Mouse (Mus musculus) MEL (cell line): ENCODE results near the gene Rrp8. TPM values are rescaled to one million over a fixed set of nuclear protein-coding genes. Genes with fewer than 3 reads are reported as not detected.

ENCODE experiments used
- DNase-seq: peaks from one replicate; pipeline ENCODE4 v3.0.0; 2011; ENCODE audit warnings: low read depth, low spot score
- H3K27ac ChIP-seq: 2 replicates; pipeline ENCODE4 v1.5.1; 2012; ENCODE audit warnings: low read depth, mild to moderate bottlenecking, control low read depth, low read length, moderate library complexity; ENCODE audit not compliant: control insufficient read depth
- H3K27me3 ChIP-seq, 2 experiments: fragments of 150-350 bp in 1 of 2; sonication (generic) in 1 of 2; 2 replicates each; pipeline ENCODE4 v1.6.1; 2012; ENCODE audit warnings: low read length in 2 of 2, mild to moderate bottlenecking in 2 of 2, improper control_type of control experiment in 1 of 2, moderate library complexity in 1 of 2; ENCODE audit not compliant: insufficient read depth in 2 of 2, control insufficient read depth in 1 of 2
- H3K36me3 ChIP-seq, 2 experiments: 2 replicates each; pipeline ENCODE4 v1.6.1; 2012 to 2014; ENCODE audit warnings: low read length in 2 of 2, improper control_type of control experiment in 1 of 2, inconsistent platforms in 1 of 2, mild to moderate bottlenecking in 1 of 2; ENCODE audit not compliant: insufficient read depth in 2 of 2, control insufficient read depth in 1 of 2
- H3K4me1 ChIP-seq, 2 experiments: fragments of 150-350 bp in 1 of 2; sonication (generic) in 1 of 2; 2 replicates each; pipeline ENCODE4 v1.6.1; 2012; ENCODE audit warnings: low read length in 2 of 2, improper control_type of control experiment in 1 of 2, mild to moderate bottlenecking in 1 of 2; ENCODE audit not compliant: insufficient read depth in 2 of 2, control insufficient read depth in 1 of 2
- H3K4me3 ChIP-seq, 2 experiments: fragments of 150-350 bp in 1 of 2; sonication (generic) in 1 of 2; 2 replicates each; pipeline ENCODE4 v1.5.1; 2012; ENCODE audit warnings: low read depth in 2 of 2, low read length in 2 of 2, mild to moderate bottlenecking in 2 of 2, moderate library complexity in 2 of 2, control low read depth in 1 of 2, improper control_type of control experiment in 1 of 2; ENCODE audit not compliant: control insufficient read depth in 1 of 2, insufficient read depth in 1 of 2
- H3K79me2 ChIP-seq: 2 replicates; pipeline ENCODE4 v1.6.1; 2012; ENCODE audit warnings: mild to moderate bottlenecking, low read length, moderate library complexity; ENCODE audit not compliant: control insufficient read depth, poor library complexity, insufficient read depth
- H3K9ac ChIP-seq: 2 replicates; pipeline ENCODE4 v1.6.1; 2012; ENCODE audit warnings: low read depth, mild to moderate bottlenecking, control low read depth, low read length, moderate library complexity; ENCODE audit not compliant: control insufficient read depth, poor library complexity, severe bottlenecking
- H3K9me3 ChIP-seq: fragments of 150-350 bp; sonication (generic); replicated peaks from 2 replicates; pipeline ENCODE4 v1.6.1; 2012; ENCODE audit warnings: mild to moderate bottlenecking, low read length, improper control_type of control experiment, moderate library complexity; ENCODE audit not compliant: insufficient read depth
- CHD1 ChIP-seq: IDR thresholded peaks from 2 replicates; pipeline ENCODE4 v1.6.1; 2012; ENCODE audit warnings: low read depth, mild to moderate bottlenecking, inconsistent platforms, low read length, improper control_type of control experiment
- CHD2 ChIP-seq: IDR thresholded peaks from 2 replicates; pipeline ENCODE4 v1.6.1; 2011; ENCODE audit warnings: low read length, improper control_type of control experiment
- CTCF ChIP-seq, 3 experiments: IDR thresholded peaks in 2 of 3; conservative IDR thresholded peaks in 1 of 3; 2 replicates each; pipeline ENCODE4 v1.5.1; 2011 to 2012; ENCODE audit warnings: low read length in 3 of 3, low read depth in 2 of 3, mild to moderate bottlenecking in 2 of 3, improper control_type of control experiment in 1 of 3, inconsistent platforms in 1 of 3, mixed read lengths in 1 of 3, moderate library complexity in 1 of 3; ENCODE audit not compliant: control insufficient read depth in 1 of 3, insufficient read depth in 1 of 3, poor library complexity in 1 of 3, severe bottlenecking in 1 of 3
- E2F4 ChIP-seq: IDR thresholded peaks from 2 replicates; pipeline ENCODE4 v1.6.1; 2011; ENCODE audit warnings: low read depth, low read length, improper control_type of control experiment, borderline replicate concordance
- ELF1 ChIP-seq: IDR thresholded peaks from 2 replicates; pipeline ENCODE4 v1.6.1; 2014; ENCODE audit warnings: low read depth, mild to moderate bottlenecking, inconsistent platforms, low read length, improper control_type of control experiment, moderate library complexity
- GABPA ChIP-seq: IDR thresholded peaks from 2 replicates; pipeline ENCODE4 v1.6.1; 2012; ENCODE audit warnings: low read depth, mild to moderate bottlenecking, inconsistent platforms, low read length, improper control_type of control experiment, moderate library complexity
- GATA1 ChIP-seq: IDR thresholded peaks from 2 replicates; pipeline ENCODE4 v1.6.1; 2011; ENCODE audit warnings: low read depth, low read length, improper control_type of control experiment
- HCFC1 ChIP-seq: IDR thresholded peaks from 2 replicates; pipeline ENCODE4 v1.6.1; 2012; ENCODE audit warnings: low read depth, mild to moderate bottlenecking, inconsistent platforms, low read length, improper control_type of control experiment, moderate library complexity
- MYC ChIP-seq: IDR thresholded peaks from 2 replicates; pipeline ENCODE4 v1.6.1; 2011; ENCODE audit warnings: low read depth, mild to moderate bottlenecking, low read length, improper control_type of control experiment, moderate library complexity
- NELFE ChIP-seq: IDR thresholded peaks from 2 replicates; pipeline ENCODE4 v1.6.1; 2011; ENCODE audit warnings: low read depth, low read length, improper control_type of control experiment
- POLR2AphosphoS2 ChIP-seq: IDR thresholded peaks from 2 replicates; pipeline ENCODE4 v1.6.1; 2011; ENCODE audit warnings: low read length, improper control_type of control experiment
- RAD21 ChIP-seq: IDR thresholded peaks from 2 replicates; pipeline ENCODE4 v1.6.1; 2011; ENCODE audit warnings: mild to moderate bottlenecking, low read depth, low read length, improper control_type of control experiment
- RCOR1 ChIP-seq: IDR thresholded peaks from 2 replicates; pipeline ENCODE4 v1.6.1; 2012; ENCODE audit warnings: low read depth, mild to moderate bottlenecking, inconsistent platforms, low read length, improper control_type of control experiment
- SMC3 ChIP-seq: IDR thresholded peaks from 2 replicates; pipeline ENCODE4 v1.6.1; 2011; ENCODE audit warnings: low read depth, low read length, improper control_type of control experiment
- TBP ChIP-seq: IDR thresholded peaks from 2 replicates; pipeline ENCODE4 v1.8.0; 2011; ENCODE audit warnings: low read depth, low read length, improper control_type of control experiment
- TCF12 ChIP-seq: IDR thresholded peaks from 2 replicates; pipeline ENCODE4 v1.6.1; 2014; ENCODE audit warnings: low read depth, mild to moderate bottlenecking, inconsistent platforms, low read length, improper control_type of control experiment, moderate library complexity
- UBTF ChIP-seq: IDR thresholded peaks from 2 replicates; pipeline ENCODE4 v1.6.1; 2012; ENCODE audit warnings: low read depth, mild to moderate bottlenecking, inconsistent platforms, low read length, improper control_type of control experiment, moderate library complexity, borderline replicate concordance; ENCODE audit not compliant: insufficient read depth
- USF1 ChIP-seq: IDR thresholded peaks from 2 replicates; pipeline ENCODE4 v1.6.1; 2014; ENCODE audit warnings: low read depth, mild to moderate bottlenecking, inconsistent platforms, low read length, improper control_type of control experiment, moderate library complexity
- ZC3H11A ChIP-seq: IDR thresholded peaks from 2 replicates; pipeline ENCODE4 v1.6.1; 2012; ENCODE audit warnings: low read depth, mild to moderate bottlenecking, inconsistent platforms, low read length, improper control_type of control experiment
- ZMIZ1 ChIP-seq: IDR thresholded peaks from 2 replicates; pipeline ENCODE4 v1.6.1; 2012; ENCODE audit warnings: low read depth, mild to moderate bottlenecking, inconsistent platforms, low read length, improper control_type of control experiment, moderate library complexity
- polyA plus RNA-seq, 2 experiments: library from polyadenylated mRNA; stranded (reverse) in 1 of 2; unstranded in 1 of 2; fragments of >175 nt in 1 of 2; fragments of >200 nt in 1 of 2; gene quantifications; 2 replicates each; pipeline versions ENCODE4 v1.2.1 to v1.2.4; 2012; ENCODE audit warnings: low replicate concordance in 2 of 2, low read depth in 1 of 2; ENCODE audit not compliant: insufficient read length in 2 of 2, insufficient read depth in 1 of 2, missing spikeins in 1 of 2
- total RNA-seq: library from RNA; depleted of rRNA; stranded (reverse); fragments of 300-350 nt; gene quantifications from 2 replicates; pipeline ENCODE4 v1.2.3, GENCODE M21; 2012

Rrp8 gene
- total and polyA plus RNA-seq, 3 experiments = 54.2 to 66.9 TPM; not detected in 1

- no peak for DNase-seq
- H3K79me2 ChIP-seq = peaks cover 21% of the 10 kb centered on the region
- peaks cover 4 to 24% of the 10 kb centered on the region in 2 experiments; a peak in 3 of 4 replicates for H3K36me3 ChIP-seq
- no peaks in the 10 kb centered on the region for H3K9me3 ChIP-seq
- H3K4me3 ChIP-seq = no peak overlapping the region
- no peak for TF ChIP-seq CHD2
- no peak for TF ChIP-seq USF1
- TF ChIP-seq GATA1 = no peak
- TF ChIP-seq RCOR1 = no peak
- no peak for TF ChIP-seq ZC3H11A
- no peak for TF ChIP-seq HCFC1
- TF ChIP-seq ELF1 = no peak
- no peak for TF ChIP-seq CTCF (IDR thresholded peaks at IDR 0.05 in 2 of 3, conservative IDR thresholded peaks at IDR 0.05 in 1 of 3; ENCODE audit: control insufficient read depth in 1 of 3, insufficient read depth in 1 of 3, low read depth in 2 of 3, low read length in 3 of 3, poor library complexity in 1 of 3, severe bottlenecking in 1 of 3)
- TF ChIP-seq E2F4 = no peak
- no peak for TF ChIP-seq NELFE
- no peak for TF ChIP-seq TCF12
- TF ChIP-seq SMC3 = no peak
- TF ChIP-seq TBP = no peak
- TF ChIP-seq POLR2AphosphoS2 = no peak
- H3K4me1 ChIP-seq = peaks cover 14 to 19% of the 10 kb centered on the region in 2 experiments
- H3K9ac ChIP-seq = no peak overlapping the region
- H3K27me3 ChIP-seq = no peaks in the 10 kb centered on the region
- no peak overlapping the region for H3K27ac ChIP-seq
Observed at GRCm38 (mm10) chr7:105741978-105742377, 4.8 kb upstream of the Rrp8 start.

DNA sequence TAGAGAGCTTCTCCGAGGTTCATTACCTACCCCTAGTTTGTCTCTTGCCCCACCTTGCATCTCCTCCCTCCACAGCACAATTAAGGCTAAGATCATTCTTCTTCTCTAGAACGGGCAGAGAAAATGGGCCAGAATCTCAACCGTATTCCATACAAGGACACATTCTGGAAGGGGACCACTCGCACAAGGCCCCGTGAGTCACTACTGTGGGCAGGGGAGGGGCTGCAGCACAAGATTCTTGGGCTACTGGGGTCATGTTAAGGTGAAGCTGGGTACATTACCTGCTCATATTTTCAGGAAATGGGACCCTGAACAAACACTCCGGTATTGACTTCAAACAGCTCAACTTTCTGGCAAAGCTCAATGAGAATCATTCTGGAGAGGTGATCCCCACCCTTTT, 3.7 kb upstream of the Rrp8 start:
- TF ChIP-seq HCFC1 (no peak), CHD1 (no peak), ZMIZ1 (no peak), RAD21 (no peak), MYC (no peak), TCF12 (no peak), UBTF (no peak), GABPA (no peak)
- Histone ChIP-seq H3K27ac (no peak overlapping the region), H3K4me1 (peaks cover 14 to 19% of the 10 kb centered on the region in 2 experiments)

More for the DNA sequence above, 3.7 kb upstream of the Rrp8 start:
- Histone ChIP-seq H3K27me3 (no peaks in the 10 kb centered on the region), H3K4me3 (no peak overlapping the region), H3K9ac (no peak overlapping the region), H3K36me3 (peaks cover 4 to 24% of the 10 kb centered on the region in 2 experiments; a peak in 3 of 4 replicates), H3K9me3 (no peaks in the 10 kb centered on the region), H3K79me2 (peaks cover 30% of the 10 kb centered on the region)
- no peak for DNase-seq
